Mouse (Mus musculus): Measurements from ENCODE around the gene Rbm43. TPM values are rescaled to one million over a fixed set of nuclear protein-coding genes. Genes with fewer than 3 reads are reported as not detected.
A peak's percentile ranks its signal among the peaks of the same experiment; 100 is the strongest.
"Not testable (repeated sequence)": the region's sequence is repeated elsewhere in the genome, so short reads cannot be mapped to it uniquely, and the experiment has no call there.

The Rbm43 gene
- polyA plus RNA-seq, 1 experiment from 2014 or later: 22.3 TPM

DNA sequence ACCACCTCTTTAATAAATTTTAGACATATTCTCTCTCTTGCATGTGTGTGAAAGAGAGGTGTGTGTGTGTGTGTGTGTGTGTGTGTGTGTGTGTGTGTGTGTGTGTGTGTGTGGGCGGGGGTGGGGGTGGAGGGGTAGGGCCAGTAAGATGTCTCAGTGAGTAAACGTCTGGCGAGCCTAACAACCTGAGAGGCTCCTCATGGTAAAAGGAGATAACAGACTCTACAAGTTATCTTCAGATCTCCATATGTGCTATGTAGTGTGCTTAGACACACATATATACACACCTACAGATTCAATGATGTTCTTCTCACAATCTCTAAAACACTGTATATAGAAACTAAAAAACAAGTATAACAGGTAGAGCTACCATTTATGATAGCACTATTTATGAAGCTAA is 3.8 kb upstream of the Rbm43 start:
- Histone ChIP-seq H3K27ac (no peak overlapping the region), H3K79me2 (ENCODE audit: inconsistent target) (peaks cover 8% of the 10 kb centered on the region; the same call in 1 of the 2 replicates)
- 100% methylated on average over 2 of the region's 3 CpGs for WGBS (ENCODE audit: missing documents)

GRCm38 (mm10) chr2:51937004-51937403 is 2.0 kb upstream of the Rbm43 start:
- Histone ChIP-seq H3K79me2 (ENCODE audit: inconsistent target) (peaks cover 25% of the 10 kb centered on the region), H3K27ac (no peak overlapping the region), H3K36me3 (ENCODE audit: inconsistent target) (no peaks in the 10 kb centered on the region), H3K4me3 (ENCODE audit: inconsistent target) (no peak overlapping the region)
- WGBS (ENCODE audit: missing documents): 79% methylated on average over 6 of the region's 6 CpGs

More for the DNA sequence above, 3.8 kb upstream of the Rbm43 start:
- H3K36me3 ChIP-seq (ENCODE audit: inconsistent target): no peaks in the 10 kb centered on the region
- no peak overlapping the region for H3K4me3 ChIP-seq (ENCODE audit: inconsistent target)

DNA sequence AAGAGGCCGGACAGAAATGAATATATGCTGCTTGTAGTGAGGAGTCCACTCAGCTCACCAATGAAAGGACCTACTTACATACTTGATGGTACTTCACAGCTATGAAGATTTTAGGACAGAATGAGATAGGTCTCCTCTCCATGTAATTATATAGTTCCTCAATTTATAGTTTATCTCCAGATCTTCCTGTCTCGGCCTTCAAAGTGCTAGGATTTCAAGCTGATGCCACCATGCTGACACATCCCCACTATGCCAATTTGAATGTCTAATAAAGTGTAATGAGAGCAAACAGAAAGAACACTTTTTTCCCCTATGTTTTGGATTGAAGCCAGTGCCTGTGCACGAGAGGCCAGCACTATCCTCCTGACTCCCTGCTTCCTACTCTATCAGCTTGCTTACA is 1.6 kb upstream of the Rbm43 start:
- WGBS (ENCODE audit: missing documents): 89% methylated on average over 3 of the region's 3 CpGs
- Histone ChIP-seq H3K27ac (no peak overlapping the region), H3K36me3 (ENCODE audit: inconsistent target) (no peaks in the 10 kb centered on the region), H3K79me2 (ENCODE audit: inconsistent target) (peaks cover 28% of the 10 kb centered on the region), H3K4me3 (ENCODE audit: inconsistent target) (no peak overlapping the region)

GRCm38 (mm10) chr2:51935921-51936320 is 958 bp upstream of the Rbm43 start:
- Histone ChIP-seq H3K79me2 (ENCODE audit: inconsistent target) (peaks cover 28% of the 10 kb centered on the region), H3K36me3 (ENCODE audit: inconsistent target) (no peaks in the 10 kb centered on the region; the same call in 1 of the 2 replicates), H3K4me3 (ENCODE audit: inconsistent target) (no peak overlapping the region), H3K27ac (no peak overlapping the region)
- 93% methylated on average over 7 of the region's 7 CpGs for WGBS (ENCODE audit: missing documents)

DNA sequence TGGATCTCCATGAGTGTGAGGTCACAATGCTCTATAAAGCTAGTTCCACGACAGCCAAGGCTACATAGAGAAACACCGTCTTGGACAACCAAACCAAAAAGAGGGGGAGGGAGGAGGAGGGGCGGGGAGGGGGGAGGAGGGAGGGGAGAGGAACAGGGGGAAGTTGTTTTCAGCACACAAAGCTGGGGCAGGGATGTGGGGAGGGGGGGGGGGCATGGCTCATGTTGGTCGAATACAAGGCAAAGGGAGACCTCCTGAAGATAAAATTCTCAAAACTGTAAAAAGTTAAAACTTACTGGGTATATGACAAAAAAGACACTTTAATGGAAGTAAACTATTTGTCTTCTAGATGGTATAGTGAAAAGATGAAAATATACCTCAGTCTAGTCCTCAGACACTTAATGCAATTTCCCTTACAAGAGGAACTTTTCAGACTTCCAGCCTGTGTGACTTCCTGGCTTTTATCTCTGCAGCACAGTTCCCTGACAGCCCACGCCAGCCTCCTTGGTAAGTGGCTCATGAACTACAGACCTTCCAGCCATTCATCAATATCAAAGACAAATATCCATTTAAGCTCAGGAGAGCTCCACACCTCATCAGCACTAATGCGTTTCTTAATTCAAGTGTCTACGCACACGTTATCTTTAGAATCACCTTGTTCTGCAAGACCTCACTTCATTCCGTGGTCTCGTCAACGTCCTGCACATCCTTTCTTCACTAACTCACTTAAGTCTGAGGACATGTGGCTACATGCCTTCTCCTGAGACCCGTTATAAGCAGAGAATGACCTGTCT is 1.4 kb downstream of the Rbm43 start:
- Histone ChIP-seq H3K4me3 (ENCODE audit: inconsistent target) (peak overlapping the region; percentile 78), H3K27ac (peak overlapping the region; percentile 65), H3K79me2 (ENCODE audit: inconsistent target) (peaks cover 33% of the 10 kb centered on the region), H3K36me3 (ENCODE audit: inconsistent target) (peaks cover 16% of the 10 kb centered on the region)
- WGBS (ENCODE audit: missing documents): 7% methylated on average over 11 of the region's 12 CpGs

DNA sequence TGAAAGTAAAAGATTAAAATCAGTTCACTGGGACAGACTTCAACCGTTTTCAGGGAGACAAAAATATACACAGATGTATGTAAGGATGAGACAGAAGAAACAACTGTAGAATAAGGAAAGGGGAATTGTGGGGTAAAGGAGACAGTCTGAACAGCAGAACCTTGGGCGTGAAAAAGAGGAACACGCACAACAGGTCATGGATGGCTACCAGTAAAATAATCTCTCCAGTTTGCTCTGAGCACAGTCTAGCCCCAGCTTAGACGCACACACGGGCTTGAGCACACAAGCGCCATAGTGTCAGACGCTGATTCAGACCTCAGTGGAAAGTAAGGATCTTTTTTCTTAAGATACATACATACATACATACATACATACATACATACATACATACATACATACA is 3.7 kb downstream of the Rbm43 start:
- WGBS (ENCODE audit: missing documents): 62% methylated on average over 7 of the region's 7 CpGs
- H3K79me2 ChIP-seq (ENCODE audit: inconsistent target): peaks cover 37% of the 10 kb centered on the region
- no peak overlapping the region for H3K27ac ChIP-seq
- peaks cover 32% of the 10 kb centered on the region for H3K36me3 ChIP-seq (ENCODE audit: inconsistent target)
- H3K4me3 ChIP-seq (ENCODE audit: inconsistent target): no peak overlapping the region

DNA sequence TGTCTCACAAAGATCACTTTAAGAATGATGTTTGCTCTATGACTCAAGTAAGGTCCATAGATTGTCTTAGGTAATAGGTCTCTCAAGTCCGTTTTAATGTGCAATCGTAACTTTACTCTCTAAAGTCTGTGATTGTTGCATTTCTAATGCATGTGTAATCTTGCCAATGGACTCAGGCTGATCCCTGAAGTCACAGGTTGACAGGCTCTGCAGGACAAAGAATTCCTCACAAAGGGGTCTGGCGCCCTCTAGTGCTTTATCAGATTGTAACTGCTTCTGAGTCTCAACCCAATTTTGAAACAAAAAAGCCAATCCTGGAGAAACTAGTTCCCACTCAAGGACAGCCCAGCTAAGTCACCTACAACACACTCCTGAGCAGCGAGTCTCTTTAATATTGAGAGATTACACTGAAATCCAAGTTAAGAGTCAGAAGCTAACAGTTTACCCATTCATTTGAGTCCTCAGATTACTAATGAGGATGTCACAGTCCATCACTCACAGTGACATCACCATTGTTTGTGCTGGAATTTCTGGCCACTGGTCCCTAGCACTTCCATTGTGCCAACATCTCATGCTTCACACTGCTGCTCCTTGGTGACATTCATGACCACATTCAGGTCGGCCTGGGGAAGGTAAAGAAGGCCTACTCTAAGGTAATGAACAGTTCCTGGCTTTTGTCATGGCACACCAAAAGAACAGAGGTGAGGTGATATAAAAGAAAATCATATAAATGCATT is 19.9 kb downstream of the Rbm43 start:
- no peak overlapping the region for H3K4me3 ChIP-seq (ENCODE audit: inconsistent target)
- 25% methylated on average over 5 of the region's 5 CpGs for WGBS (ENCODE audit: missing documents)
- H3K27ac ChIP-seq: no peak overlapping the region
- no peaks in the 10 kb centered on the region for H3K79me2 ChIP-seq (ENCODE audit: inconsistent target)
- H3K36me3 ChIP-seq (ENCODE audit: inconsistent target): no peaks in the 10 kb centered on the region

- Histone ChIP-seq H3K79me2 (ENCODE audit: inconsistent target) (no peaks in the 10 kb centered on the region), H3K36me3 (ENCODE audit: inconsistent target) (no peaks in the 10 kb centered on the region), H3K4me3 (ENCODE audit: inconsistent target) (no peak overlapping the region), H3K27ac (no peak overlapping the region)
- 61% methylated on average over 7 of the region's 7 CpGs for WGBS (ENCODE audit: missing documents)
Observed at GRCm38 (mm10) chr2:51914532-51914931, 20.4 kb downstream of the Rbm43 start.

DNA sequence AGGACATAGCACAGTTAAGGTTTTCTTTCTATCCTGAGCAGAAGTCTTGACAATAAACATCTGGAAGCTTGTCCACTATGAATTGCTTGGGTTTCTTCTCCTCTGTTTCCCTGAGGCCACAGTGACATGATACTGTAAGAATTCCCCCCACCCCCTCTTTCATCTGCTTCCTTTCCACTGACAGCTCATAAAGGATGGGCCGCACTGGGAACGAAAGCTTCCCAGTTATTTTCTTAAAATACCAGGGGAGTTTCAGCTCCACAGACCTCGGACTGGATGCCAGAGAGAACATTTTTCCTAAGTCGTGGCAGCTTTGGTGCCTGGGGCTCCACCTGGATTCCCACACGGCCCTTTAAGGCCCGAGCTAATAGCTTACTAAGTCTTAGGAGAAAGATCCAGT is 22.2 kb downstream of the Rbm43 start:
- no peak overlapping the region for H3K4me3 ChIP-seq (ENCODE audit: inconsistent target)
- no peaks in the 10 kb centered on the region for H3K36me3 ChIP-seq (ENCODE audit: inconsistent target)
- WGBS (ENCODE audit: missing documents): 81% methylated on average over 6 of the region's 6 CpGs
- H3K79me2 ChIP-seq (ENCODE audit: inconsistent target): no peaks in the 10 kb centered on the region
- H3K27ac ChIP-seq: no peak overlapping the region

- WGBS (ENCODE audit: missing documents): 6% methylated on average over 2 of the region's 2 CpGs
- Histone ChIP-seq H3K27ac (no peak overlapping the region), H3K79me2 (ENCODE audit: inconsistent target) (no peaks in the 10 kb centered on the region), H3K4me3 (ENCODE audit: inconsistent target) (no peak overlapping the region), H3K36me3 (ENCODE audit: inconsistent target) (no peaks in the 10 kb centered on the region)
Observed at GRCm38 (mm10) chr2:51911864-51912263, 23.1 kb downstream of the Rbm43 start.

- Histone ChIP-seq H3K27ac (no peak overlapping the region), H3K79me2 (ENCODE audit: inconsistent target) (no peaks in the 10 kb centered on the region), H3K4me3 (ENCODE audit: inconsistent target) (no peak overlapping the region), H3K36me3 (ENCODE audit: inconsistent target) (no peaks in the 10 kb centered on the region)
- WGBS (ENCODE audit: missing documents): 8% methylated on average over 3 of the region's 4 CpGs
Observed at GRCm38 (mm10) chr2:51907538-51908110, 27.3 kb downstream of the Rbm43 start.

DNA sequence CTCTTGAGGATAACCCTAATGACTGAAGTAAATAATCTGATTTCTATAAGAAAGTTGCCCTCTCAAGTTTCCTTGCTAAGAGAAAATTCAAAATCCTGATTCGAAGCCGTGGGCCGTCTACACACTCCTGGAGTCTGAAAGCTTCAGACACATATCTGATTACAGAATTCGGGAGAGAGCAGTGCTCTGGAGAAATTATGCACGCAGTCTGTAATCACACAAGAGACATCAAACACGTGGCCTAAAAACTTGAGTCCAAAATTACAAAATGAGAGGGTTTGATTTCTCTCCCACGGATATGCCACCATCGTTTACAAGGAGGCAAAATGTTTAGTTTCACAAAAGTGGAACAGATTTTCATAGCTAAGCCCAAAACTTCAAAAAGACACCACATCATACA is 29.3 kb downstream of the Rbm43 start:
- no peaks in the 10 kb centered on the region for H3K36me3 ChIP-seq (ENCODE audit: inconsistent target)
- WGBS (ENCODE audit: missing documents): 96% methylated on average over 8 of the region's 8 CpGs
- H3K27ac ChIP-seq: no peak overlapping the region
- H3K79me2 ChIP-seq (ENCODE audit: inconsistent target): no peaks in the 10 kb centered on the region
- H3K4me3 ChIP-seq (ENCODE audit: inconsistent target): no peak overlapping the region

DNA sequence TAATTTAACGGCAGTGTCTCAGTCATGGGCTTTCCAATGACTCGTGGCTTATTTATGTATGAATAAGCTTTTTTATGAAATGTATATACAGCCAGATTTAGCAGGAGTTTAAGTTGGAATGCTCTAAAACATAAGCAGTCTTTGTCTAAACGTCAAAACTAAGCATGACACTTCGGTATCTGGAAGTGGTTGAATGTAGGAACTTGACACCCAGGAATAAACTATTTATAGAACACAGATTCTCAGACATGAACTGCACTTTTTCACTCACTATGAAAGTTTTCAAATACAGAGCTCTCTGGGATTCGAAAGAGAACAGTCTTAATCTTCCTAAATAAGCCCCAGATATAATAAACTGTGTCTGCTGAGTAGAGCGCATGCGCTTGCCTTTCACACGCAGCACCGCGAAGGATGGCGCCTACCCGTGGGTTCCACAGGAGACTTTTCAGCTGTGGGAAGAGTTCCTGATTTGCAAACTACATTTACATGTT is 42.5 kb downstream of the Rbm43 start:
- no peak overlapping the region for H3K4me3 ChIP-seq (ENCODE audit: inconsistent target)
- H3K27ac ChIP-seq: no peak overlapping the region
- no peaks in the 10 kb centered on the region for H3K79me2 ChIP-seq (ENCODE audit: inconsistent target)
- H3K36me3 ChIP-seq (ENCODE audit: inconsistent target): no peaks in the 10 kb centered on the region
- 74% methylated on average over 12 of the region's 12 CpGs for WGBS (ENCODE audit: missing documents)

DNA sequence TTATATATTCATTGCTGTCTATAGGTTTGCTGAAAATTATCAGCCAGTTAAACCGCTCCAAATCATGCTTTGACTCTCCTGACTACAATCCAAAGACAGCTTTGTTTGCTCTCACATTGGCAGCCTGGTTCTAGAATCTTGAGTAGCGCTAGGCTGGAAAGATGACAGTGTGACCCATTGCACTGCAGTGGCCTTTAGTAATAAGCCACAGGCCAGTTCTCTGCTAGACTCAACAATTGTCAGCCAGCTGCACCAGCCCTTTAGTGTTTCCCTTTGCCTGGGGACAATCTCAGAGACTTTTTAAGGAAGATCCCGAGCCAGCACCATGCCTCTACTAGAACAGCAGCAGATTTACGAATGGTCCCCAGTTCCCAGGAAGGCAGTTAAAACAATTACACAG is 44.0 kb downstream of the Rbm43 start:
- H3K79me2 ChIP-seq (ENCODE audit: inconsistent target): no peaks in the 10 kb centered on the region
- H3K4me3 ChIP-seq (ENCODE audit: inconsistent target): no peak overlapping the region
- no peak overlapping the region for H3K27ac ChIP-seq
- no peaks in the 10 kb centered on the region for H3K36me3 ChIP-seq (ENCODE audit: inconsistent target)
- 88% methylated on average over 4 of the region's 4 CpGs for WGBS (ENCODE audit: missing documents)

GRCm38 (mm10) chr2:51890139-51890538 is 44.8 kb downstream of the Rbm43 start:
- H3K4me3 ChIP-seq (ENCODE audit: inconsistent target); H3K36me3 ChIP-seq (ENCODE audit: inconsistent target); H3K79me2 ChIP-seq (ENCODE audit: inconsistent target); H3K27ac ChIP-seq: not testable (repeated sequence)
- no CpG with 5 or more reads among the region's 26 CpGs for WGBS (ENCODE audit: missing documents)

Data from macrophage (primary cell).